Mouse (Mus musculus) yolk sac, embryonic 10.5 days (tissue): ENCODE measurements around the gene Olfr1162.
"Not testable (repeated sequence)": the region's sequence is repeated elsewhere in the genome, so short reads cannot be mapped to it uniquely, and the experiment has no call there.

Source experiments
- DNase-seq: peaks from one replicate; pipeline ENCODE4 v3.0.0-alpha.2; 2017; ENCODE audit warnings: low spot score

The Olfr1162 gene

DNA sequence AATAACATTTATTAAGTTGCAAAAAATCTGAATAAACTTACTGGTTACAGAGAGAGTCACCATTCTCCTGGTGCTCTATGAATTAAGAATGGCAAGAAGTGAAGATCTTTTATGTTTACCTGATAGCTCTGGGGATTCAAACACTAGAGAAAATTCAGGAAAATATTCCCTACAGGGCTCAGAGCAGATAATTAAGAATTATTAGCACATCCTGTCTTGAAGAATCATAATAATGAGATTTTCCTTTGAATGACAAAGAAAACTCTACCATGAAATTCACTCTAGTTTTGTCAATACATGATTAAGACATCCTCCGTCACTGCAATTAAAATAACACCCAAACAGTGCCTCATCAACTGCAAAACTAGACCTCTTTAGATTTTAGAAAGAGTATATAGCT lies at the start of gene Olfr1162:
Gene Olfr1162 (minus strand): TSS at position 101 of the 400 bp plus-strand sequence.
- DNase-seq, result no peak

DNA sequence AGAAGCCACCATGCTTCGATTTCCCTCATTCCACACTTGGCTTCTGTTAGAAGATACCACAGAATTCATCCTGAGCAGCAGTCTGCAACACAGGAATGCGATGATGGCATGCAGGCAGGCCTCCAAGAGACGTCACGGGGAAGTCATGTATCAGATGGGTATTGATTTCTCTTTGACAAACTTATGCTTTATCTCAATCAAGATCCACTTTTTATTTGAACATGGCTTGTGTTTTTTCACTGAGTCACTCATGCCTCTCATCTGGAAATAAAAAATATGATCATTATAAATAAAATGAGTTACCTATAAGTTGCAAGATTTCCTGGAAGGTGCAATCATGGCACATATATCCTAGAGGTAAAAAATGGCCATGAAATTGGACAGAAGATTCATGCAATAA lies 42.9 kb upstream of the Olfr1162 start, which contains the start of gene Olfr1164:
Gene Olfr1164 (minus strand): TSS at position 101 of the 400 bp plus-strand sequence.
- DNase-seq, result no peak

DNA sequence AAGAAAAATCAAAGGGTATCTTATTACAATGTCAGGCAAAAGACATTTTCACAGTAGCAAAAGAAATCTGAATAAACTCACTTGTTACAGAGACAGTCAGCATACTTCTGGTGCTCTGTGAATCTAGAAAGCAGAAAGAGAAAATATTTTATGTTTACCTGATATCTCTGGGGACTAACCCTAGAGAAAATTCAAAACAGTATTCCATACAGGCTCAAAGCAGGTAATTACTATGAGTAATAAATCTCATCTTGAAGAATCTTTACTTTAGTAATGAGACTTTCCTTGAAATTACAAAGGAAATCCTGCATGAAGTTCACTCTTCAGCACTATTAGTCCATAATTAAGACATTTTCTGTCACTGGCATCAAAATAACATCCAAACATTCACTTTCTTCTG lies 20.8 kb upstream of the Olfr1162 start, which contains the start of gene Olfr1163:
Gene Olfr1163 (minus strand): TSS at position 101 of the 400 bp plus-strand sequence.
- DNase-seq, result no peak

DNA sequence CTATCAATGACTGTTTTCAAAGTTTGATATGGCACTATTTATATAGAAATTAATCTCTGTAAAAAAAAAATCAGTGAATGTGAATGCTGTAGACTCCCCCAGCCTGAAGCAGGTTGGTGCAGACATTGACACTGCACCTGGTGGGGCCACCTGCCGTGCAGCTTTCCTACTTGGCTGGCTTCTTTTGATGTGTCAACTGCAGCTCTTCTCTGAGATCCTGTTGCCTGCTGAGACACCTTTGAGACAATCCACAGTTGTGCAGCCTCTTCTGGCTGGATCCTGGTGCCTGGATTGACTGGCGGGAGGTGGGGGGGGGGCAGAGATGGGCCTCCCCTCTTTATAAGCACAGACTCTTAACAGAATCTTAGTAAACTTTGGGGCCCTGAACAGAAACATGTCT lies 12.7 kb upstream of the Olfr1162 start:
- DNase-seq, result no peak

DNA sequence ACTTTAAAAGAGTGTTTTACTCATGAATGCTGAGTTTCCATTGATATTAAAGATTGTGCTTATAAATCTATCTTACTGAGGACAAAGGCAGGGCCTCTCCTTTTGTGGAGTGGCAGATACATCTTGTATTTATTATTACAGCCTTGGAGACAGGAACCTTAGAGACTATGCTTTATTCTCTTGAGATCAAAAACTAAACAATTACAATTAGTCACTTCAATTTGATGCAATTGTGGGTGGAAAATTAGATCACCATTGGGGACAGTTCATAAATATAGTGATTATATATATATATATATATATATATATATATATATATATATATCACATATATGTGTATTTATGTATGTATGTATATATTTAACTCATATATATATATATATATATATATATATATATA lies 13.3 kb downstream of the Olfr1162 start, which contains the start of gene Olfr73:
Gene Olfr73 (minus strand): TSS at position 101 of the 400 bp plus-strand sequence.
- DNase-seq, result no peak

DNA sequence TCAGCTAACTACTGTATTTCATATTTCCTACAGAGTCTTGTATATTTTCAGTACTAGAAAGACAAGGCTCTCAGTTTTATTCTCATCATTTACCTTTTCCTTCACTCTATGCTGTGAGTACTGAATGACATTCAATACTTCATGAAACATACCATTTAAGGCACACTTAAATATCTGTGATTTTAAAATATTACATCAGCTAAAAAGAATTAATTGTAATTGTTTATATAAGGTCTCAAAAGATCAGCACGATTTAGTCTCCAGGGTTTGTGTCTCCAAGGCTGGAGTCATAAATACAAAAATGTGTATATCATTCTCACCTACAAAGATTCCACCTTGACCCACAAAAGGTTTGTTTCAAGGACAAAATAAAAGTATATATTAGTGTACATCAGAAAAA lies 28.5 kb downstream of the Olfr1162 start, which contains the start of gene Olfr1161:
Gene Olfr1161 (plus strand): TSS at position 301 of the 400 bp plus-strand sequence.
- not testable (repeated sequence) for DNase-seq

DNA sequence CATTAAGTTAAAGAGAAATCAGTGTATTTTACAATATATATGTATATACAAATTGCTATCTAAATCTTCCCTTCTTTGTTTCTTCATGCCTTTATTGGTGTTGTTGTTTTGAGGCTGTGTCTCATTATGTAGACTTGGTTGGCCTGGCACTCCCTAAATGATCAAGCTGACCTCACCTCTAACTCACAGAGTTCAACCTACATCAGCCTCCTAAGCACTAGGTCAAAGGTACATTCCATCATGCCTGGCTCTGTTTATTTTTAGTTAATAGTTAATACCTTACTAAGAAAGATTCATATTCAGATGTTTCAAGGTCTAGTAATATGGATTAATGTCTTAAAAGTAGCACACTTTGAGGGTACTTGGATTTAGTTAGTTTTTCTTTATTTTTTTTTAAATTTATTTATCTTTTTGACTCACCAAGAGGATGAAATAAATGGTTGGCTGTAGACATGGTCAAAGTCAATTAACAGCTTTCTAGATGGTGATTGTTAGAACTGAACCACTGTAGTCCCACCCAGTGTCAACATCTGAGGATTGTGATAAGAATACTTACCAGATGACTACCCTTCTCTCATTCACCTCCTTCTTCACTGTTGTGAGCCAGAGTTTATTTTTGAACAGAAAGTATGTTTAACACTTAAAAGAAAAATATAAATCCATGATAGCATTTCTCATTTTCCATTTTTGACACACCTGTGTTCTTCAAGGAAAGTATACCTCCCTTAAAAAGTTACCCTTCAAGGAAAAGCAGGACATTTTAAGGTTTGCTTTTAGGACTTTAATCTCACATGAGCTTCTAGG lies 43.2 kb downstream of the Olfr1162 start, which contains the start of gene Olfr1160:
Gene Olfr1160 (minus strand): TSS at position 754 of the 804 bp plus-strand sequence.
- DNase-seq, result peak; percentile 4
